Mouse (Mus musculus) midbrain, embryonic 13.5 days (tissue): ENCODE measurements around the gene Nkd1. TPM values are rescaled to one million over a fixed set of nuclear protein-coding genes. Genes with fewer than 3 reads are reported as not detected.

Experiments used
- ATAC-seq: fragments of 200-750 bp; cut with Nextera tagmentation; 2 replicates; pipeline ENCODE4 v1.8.0; 2017; ENCODE audit warnings: mild to moderate bottlenecking, moderate TSS enrichment, moderate library complexity
- H3K27ac ChIP-seq: fragments of 300-500 bp; sonication (generic); 2 replicates; pipeline ENCODE4 v1.5.1; 2015; ENCODE audit warnings: inconsistent platforms, mild to moderate bottlenecking, moderate library complexity
- H3K27me3 ChIP-seq: fragments of 300-500 bp; sonication (generic); 2 replicates; pipeline ENCODE4 v1.6.1; 2015; ENCODE audit warnings: mild to moderate bottlenecking, inconsistent platforms
- H3K36me3 ChIP-seq: fragments of 300-500 bp; sonication (generic); 2 replicates; pipeline ENCODE4 v1.6.1; 2015; ENCODE audit warnings: mild to moderate bottlenecking, inconsistent platforms
- H3K4me1 ChIP-seq: fragments of 300-500 bp; sonication (generic); replicated peaks from 2 replicates; pipeline ENCODE4 v1.6.1; 2015; ENCODE audit warnings: inconsistent platforms
- H3K4me2 ChIP-seq: fragments of 300-500 bp; sonication (generic); replicated peaks from 2 replicates; pipeline ENCODE4 v1.6.1; 2015; ENCODE audit warnings: moderate library complexity, mild to moderate bottlenecking, inconsistent platforms
- H3K4me3 ChIP-seq: fragments of 300-500 bp; sonication (generic); replicated peaks from 2 replicates; pipeline ENCODE4 v1.5.1; 2015; ENCODE audit warnings: mild to moderate bottlenecking, inconsistent platforms
- H3K9ac ChIP-seq: fragments of 300-500 bp; sonication (generic); replicated peaks from 2 replicates; pipeline ENCODE4 v1.6.1; 2015; ENCODE audit warnings: mild to moderate bottlenecking, inconsistent platforms
- H3K9me3 ChIP-seq: fragments of 300-500 bp; sonication (generic); 2 replicates; pipeline ENCODE4 v1.6.1; 2016; ENCODE audit warnings: mild to moderate bottlenecking, inconsistent platforms
- WGBS: fragments of 180-500 bp; shearing (Covaris S2); methylation state at CpG from one replicate; pipeline ENCODE4 v1.1.7; 2015; 5-methylcytosine and 5-hydroxymethylcytosine counted together
- polyA plus RNA-seq: library from polyadenylated mRNA; unstranded; fragments of >200 nt; fragmentation: Nextera tagmentation; extraction: Ambion mirVana; gene quantifications from 2 replicates; pipeline ENCODE4 v1.2.1, GENCODE M21; 2015

The Nkd1 gene
- polyA plus RNA-seq, 1 experiment from 2014 or later, result 79.8 TPM

- no peak overlapping the region for H3K9ac ChIP-seq
- no peak overlapping the region for H3K4me3 ChIP-seq
- no peak overlapping the region for H3K27ac ChIP-seq
- H3K36me3 ChIP-seq, result peaks cover 11% of the 10 kb centered on the region
- peaks cover 20% of the 10 kb centered on the region for H3K4me1 ChIP-seq
- no peak overlapping the region for H3K4me2 ChIP-seq
- H3K9me3 ChIP-seq, result no peaks in the 10 kb centered on the region
- no peaks in the 10 kb centered on the region for H3K27me3 ChIP-seq
- WGBS, result 85% methylated on average over 4 of the region's 4 CpGs
- 0 out of 2 replicates have a peak, but pooled peaks have one; percentile 8 for ATAC-seq
These were observed 18.8 kb downstream of the Nkd1 start for GRCm38 (mm10) chr8:88539963-88540362.

GRCm38 (mm10) chr8:88542596-88543213 is 21.6 kb downstream of the Nkd1 start:
- no peak; the same call in 1 of the 2 replicates for ATAC-seq
- no peak overlapping the region for H3K27ac ChIP-seq
- H3K9ac ChIP-seq, result no peak overlapping the region
- H3K4me3 ChIP-seq, result no peak overlapping the region
- peaks cover 8% of the 10 kb centered on the region for H3K36me3 ChIP-seq
- peaks cover 12% of the 10 kb centered on the region for H3K4me1 ChIP-seq
- WGBS, result 92% methylated on average over 9 of the region's 9 CpGs
- no peaks in the 10 kb centered on the region for H3K9me3 ChIP-seq
- no peaks in the 10 kb centered on the region for H3K27me3 ChIP-seq
- no peak overlapping the region for H3K4me2 ChIP-seq

DNA sequence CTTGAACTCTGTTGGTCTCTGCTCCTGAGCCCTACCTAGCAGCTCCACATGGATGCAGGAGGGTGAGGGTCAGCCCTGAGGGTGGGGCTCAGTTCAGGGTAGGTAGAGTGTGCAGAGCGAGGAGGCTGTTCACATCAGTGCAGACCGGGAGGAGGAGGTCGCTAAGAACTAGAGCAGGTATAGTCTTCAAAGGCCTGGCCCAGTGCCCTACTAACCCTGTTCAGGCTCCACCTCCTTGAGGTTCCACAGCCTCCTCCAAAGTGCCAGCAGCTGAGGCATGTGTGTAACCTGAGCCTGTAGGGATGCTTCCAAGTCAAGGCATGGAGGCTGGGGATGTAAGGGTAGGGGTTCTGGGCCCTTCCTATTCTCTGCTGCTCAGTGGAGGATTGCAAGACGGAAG is 23.5 kb downstream of the Nkd1 start:
- WGBS, result 85% methylated on average over 4 of the region's 4 CpGs
- no peak overlapping the region for H3K9ac ChIP-seq
- H3K4me1 ChIP-seq, result no peaks in the 10 kb centered on the region
- no peak overlapping the region for H3K4me3 ChIP-seq
- no peak overlapping the region for H3K4me2 ChIP-seq
- no peak overlapping the region for H3K27ac ChIP-seq
- no peak for ATAC-seq
- peaks cover 25% of the 10 kb centered on the region for H3K36me3 ChIP-seq
- H3K9me3 ChIP-seq, result peaks cover 3% of the 10 kb centered on the region; the same call in 1 of the 2 replicates
- H3K27me3 ChIP-seq, result no peaks in the 10 kb centered on the region

GRCm38 (mm10) chr8:88545441-88545840 is 24.3 kb downstream of the Nkd1 start:
- no peak overlapping the region for H3K27ac ChIP-seq
- H3K4me2 ChIP-seq, result no peak overlapping the region
- peaks cover 3% of the 10 kb centered on the region; the same call in 1 of the 2 replicates for H3K9me3 ChIP-seq
- no peaks in the 10 kb centered on the region for H3K4me1 ChIP-seq
- H3K27me3 ChIP-seq, result no peaks in the 10 kb centered on the region
- H3K9ac ChIP-seq, result no peak overlapping the region
- no peak overlapping the region for H3K4me3 ChIP-seq
- WGBS, result 97% methylated on average over 7 of the region's 7 CpGs
- H3K36me3 ChIP-seq, result peaks cover 25% of the 10 kb centered on the region
- ATAC-seq, result no peak

GRCm38 (mm10) chr8:88546032-88546732 is 25.0 kb downstream of the Nkd1 start:
- no peak overlapping the region for H3K27ac ChIP-seq
- H3K4me1 ChIP-seq, result no peaks in the 10 kb centered on the region
- no peak overlapping the region for H3K9ac ChIP-seq
- ATAC-seq, result no peak
- H3K4me2 ChIP-seq, result no peak overlapping the region
- H3K36me3 ChIP-seq, result peaks cover 25% of the 10 kb centered on the region
- H3K27me3 ChIP-seq, result no peaks in the 10 kb centered on the region
- no peak overlapping the region for H3K4me3 ChIP-seq
- WGBS, result 77% methylated on average over 18 of the region's 18 CpGs
- peaks cover 3% of the 10 kb centered on the region; the same call in 1 of the 2 replicates for H3K9me3 ChIP-seq

DNA sequence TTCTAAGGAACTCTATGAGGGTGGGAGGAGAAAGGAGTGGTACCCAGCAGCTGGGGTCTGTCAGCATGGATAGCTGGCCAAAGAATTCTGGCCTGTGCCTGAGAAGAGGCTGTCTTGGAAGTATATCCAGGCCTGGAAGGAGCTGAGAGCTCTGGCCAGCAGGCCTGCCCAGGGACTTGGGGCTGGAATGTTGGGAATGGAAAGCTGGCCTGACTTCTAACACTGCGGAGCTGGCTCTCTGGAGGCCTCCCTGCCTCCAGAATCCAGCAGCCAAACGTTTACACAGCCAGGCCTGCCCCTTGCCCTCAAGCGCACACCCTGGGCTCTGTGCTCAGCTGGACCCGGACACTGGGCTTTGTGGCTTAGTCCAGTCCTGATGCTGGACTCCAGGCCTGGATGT is 34.5 kb downstream of the Nkd1 start:
- Histone ChIP-seq H3K36me3 (peaks cover 20% of the 10 kb centered on the region), H3K4me2 (no peak overlapping the region), H3K9ac (no peak overlapping the region), H3K4me1 (no peaks in the 10 kb centered on the region), H3K27ac (no peak overlapping the region), H3K4me3 (no peak overlapping the region), H3K9me3 (no peaks in the 10 kb centered on the region), H3K27me3 (no peaks in the 10 kb centered on the region)
- WGBS, result 83% methylated on average over 4 of the region's 4 CpGs
- no peak for ATAC-seq

DNA sequence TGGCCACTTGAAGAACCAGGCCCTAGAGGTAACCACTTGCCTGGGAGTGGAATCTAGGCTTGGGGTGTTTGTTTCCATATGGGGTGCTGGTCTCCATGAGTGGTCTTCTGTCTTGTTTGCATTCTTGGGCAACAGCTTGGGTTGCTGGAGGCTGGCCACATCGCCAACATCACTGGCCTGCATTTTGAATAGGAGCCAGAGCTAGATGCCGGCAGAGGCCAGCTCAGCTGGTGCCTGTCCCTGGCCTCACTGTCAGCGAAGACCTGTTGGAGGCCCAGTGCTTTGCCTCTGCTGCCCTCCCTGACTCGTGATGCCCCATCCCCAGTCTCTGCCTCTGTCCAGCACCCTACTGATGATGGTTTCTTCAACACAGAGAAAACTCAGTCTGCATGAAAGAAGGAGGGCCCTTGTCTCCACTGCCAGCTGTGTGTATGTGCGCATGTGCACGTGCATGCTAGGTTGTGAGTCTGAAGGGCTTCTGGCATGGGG is 38.9 kb downstream of the Nkd1 start:
- no peak for ATAC-seq
- Histone ChIP-seq H3K27me3 (no peaks in the 10 kb centered on the region), H3K4me2 (no peak overlapping the region), H3K36me3 (peaks cover 14% of the 10 kb centered on the region), H3K27ac (no peak overlapping the region), H3K9ac (no peak overlapping the region), H3K9me3 (no peaks in the 10 kb centered on the region), H3K4me3 (no peak overlapping the region), H3K4me1 (0 out of 2 replicates have a peak, but pooled peaks cover 7% of the 10 kb centered on the region)
- WGBS, result 89% methylated on average over 6 of the region's 6 CpGs

GRCm38 (mm10) chr8:88561402-88561801 is 40.2 kb downstream of the Nkd1 start:
- Histone ChIP-seq H3K27me3 (no peaks in the 10 kb centered on the region), H3K36me3 (peaks cover 2% of the 10 kb centered on the region; the same call in 1 of the 2 replicates), H3K27ac (no peak overlapping the region), H3K9me3 (no peaks in the 10 kb centered on the region), H3K9ac (no peak overlapping the region), H3K4me2 (no peak overlapping the region), H3K4me1 (peaks cover 12% of the 10 kb centered on the region; the same call in 1 of the 2 replicates), H3K4me3 (no peak overlapping the region)
- ATAC-seq, result no peak
- WGBS, result 84% methylated on average over 3 of the region's 3 CpGs

DNA sequence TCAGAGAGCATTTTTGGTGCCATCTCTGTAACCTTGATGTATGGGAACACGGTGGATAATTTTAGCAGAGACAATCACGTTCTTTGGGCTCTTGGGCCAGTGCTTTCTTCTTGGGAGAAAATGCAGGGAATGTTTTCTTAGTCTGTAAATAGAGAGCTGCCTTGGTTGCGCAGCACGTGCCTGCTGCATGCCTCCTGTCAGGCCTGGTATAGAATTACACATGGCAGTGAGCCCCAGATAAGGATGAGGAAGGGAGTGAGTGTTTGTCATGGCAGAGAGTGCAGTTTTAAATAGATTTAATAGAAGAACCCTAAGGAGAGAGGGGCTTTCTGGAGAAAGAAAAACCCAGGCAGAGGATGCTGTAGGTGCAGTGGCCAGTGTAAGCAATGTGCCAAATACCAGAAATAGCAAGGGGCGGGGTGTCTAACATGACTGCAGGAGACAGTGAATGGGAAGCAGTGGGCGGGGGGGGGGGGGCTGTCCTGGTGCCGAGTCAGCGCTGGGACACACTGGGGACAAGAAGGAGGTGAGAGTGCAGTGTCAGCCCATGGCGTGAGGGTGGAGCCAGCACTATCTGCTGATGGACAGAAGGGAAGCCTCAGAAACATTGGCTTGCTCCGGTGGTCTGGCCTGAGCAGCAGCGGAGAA is 43.2 kb downstream of the Nkd1 start:
- H3K4me1 ChIP-seq, result peaks cover 33% of the 10 kb centered on the region
- H3K4me2 ChIP-seq, result no peak overlapping the region
- no peaks in the 10 kb centered on the region for H3K9me3 ChIP-seq
- H3K36me3 ChIP-seq, result no peaks in the 10 kb centered on the region
- ATAC-seq, result no peak
- H3K27ac ChIP-seq, result no peak overlapping the region
- H3K27me3 ChIP-seq, result no peaks in the 10 kb centered on the region
- H3K4me3 ChIP-seq, result no peak overlapping the region
- 68% methylated on average over 11 of the region's 11 CpGs for WGBS
- H3K9ac ChIP-seq, result no peak overlapping the region

DNA sequence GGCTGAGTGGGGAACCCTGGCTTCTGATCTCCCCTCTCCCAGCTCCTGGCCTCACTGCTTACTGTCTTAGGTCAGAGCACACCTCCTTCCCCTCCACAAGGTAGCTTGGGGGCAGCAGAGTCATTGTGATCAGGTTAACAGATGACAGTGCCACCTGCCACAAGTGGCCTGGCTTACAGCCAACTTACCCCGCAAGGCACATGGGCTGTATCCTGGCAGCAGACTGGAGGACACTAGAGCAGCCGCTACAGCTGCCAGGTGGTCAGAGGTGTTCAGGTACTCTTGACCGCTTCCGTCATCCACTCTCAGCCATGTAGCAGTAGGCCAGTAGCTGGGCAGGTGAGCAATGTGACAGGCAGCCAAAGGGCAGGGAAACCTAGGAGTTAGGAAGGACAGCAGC is 45.0 kb downstream of the Nkd1 start:
- H3K27ac ChIP-seq, result no peak overlapping the region
- no peak overlapping the region for H3K4me3 ChIP-seq
- no peak for ATAC-seq
- peaks cover 50% of the 10 kb centered on the region for H3K4me1 ChIP-seq
- H3K36me3 ChIP-seq, result no peaks in the 10 kb centered on the region
- H3K27me3 ChIP-seq, result no peaks in the 10 kb centered on the region
- 94% methylated on average over 4 of the region's 4 CpGs for WGBS
- no peaks in the 10 kb centered on the region for H3K9me3 ChIP-seq
- no peak overlapping the region for H3K9ac ChIP-seq
- H3K4me2 ChIP-seq, result no peak overlapping the region

GRCm38 (mm10) chr8:88567314-88568121 is 46.4 kb downstream of the Nkd1 start:
- H3K27me3 ChIP-seq, result no peaks in the 10 kb centered on the region
- no peaks in the 10 kb centered on the region for H3K9me3 ChIP-seq

More at GRCm38 (mm10) chr8:88567314-88568121, 46.4 kb downstream of the Nkd1 start:
- no peak overlapping the region for H3K9ac ChIP-seq
- no peak overlapping the region for H3K4me2 ChIP-seq
- H3K4me3 ChIP-seq, result no peak overlapping the region
- WGBS, result 63% methylated on average over 13 of the region's 13 CpGs
- no peaks in the 10 kb centered on the region for H3K36me3 ChIP-seq
- peak overlapping the region; percentile 8; the same call in 1 of the 2 replicates for H3K27ac ChIP-seq
- ATAC-seq, result no peak
- H3K4me1 ChIP-seq, result peaks cover 64% of the 10 kb centered on the region
